Mouse (Mus musculus): ENCODE data around the gene Nr2c2.

GRCm38 (mm10) chr6:92126861-92127468 lies 35.8 kb downstream of the Nr2c2 start:
- no peak for TF ChIP-seq CTCF (IDR thresholded peaks at IDR 0.05; ENCODE audit: extremely low read depth, insufficient read depth, insufficient read length, insufficient replicate concordance)
- no peak for TF ChIP-seq POLR2A (IDR thresholded peaks at IDR 0.05; ENCODE audit: low read depth, low read length)
